Mouse (Mus musculus): ENCODE data around the gene Gm42742. TPM values are rescaled to one million over a fixed set of nuclear protein-coding genes. Genes with fewer than 3 reads are reported as not detected.

Gene Gm42742
- polyA plus RNA-seq, 1 experiment from 2014 or later = 41.9 TPM

Small RNA genes within 50 kb of the gene (microRNA-seq; reads per million reads assigned to microRNA genes)
- gene Gm44343 = not detected

Other genes with a start within 250 kb of the Gm42742 start
- gene Ypel3, start 244.1 kb downstream of the Gm42742 start, polyA plus RNA-seq (2014; fragmentation: Nextera tagmentation; extraction: Ambion mirVana) = 102 and 121 TPM in 2 replicates
- gene Tbx6, start 239.6 kb downstream of the Gm42742 start, polyA plus RNA-seq (2014; fragmentation: Nextera tagmentation; extraction: Ambion mirVana) = 0.26 TPM in 1 of 2 replicates, not detected in the other
- gene Ppp4c, start 228.6 kb downstream of the Gm42742 start, polyA plus RNA-seq (2014; fragmentation: Nextera tagmentation; extraction: Ambion mirVana) = 132 and 146 TPM in 2 replicates
- 0.81 and 1.2 TPM in 2 replicates for gene Fam57b, start 223.4 kb downstream of the Gm42742 start, polyA plus RNA-seq (2014; fragmentation: Nextera tagmentation; extraction: Ambion mirVana)
- gene 4930451I11Rik, start 189.5 kb downstream of the Gm42742 start, polyA plus RNA-seq (2014; fragmentation: Nextera tagmentation; extraction: Ambion mirVana) = not detected in 2 replicates
- 0.14 TPM in 1 of 2 replicates, not detected in the other for gene Doc2a, start 173.7 kb downstream of the Gm42742 start, polyA plus RNA-seq (2014; fragmentation: Nextera tagmentation; extraction: Ambion mirVana)
- 10.7 and 11.5 TPM in 2 replicates for gene Hirip3, start 159.1 kb downstream of the Gm42742 start, polyA plus RNA-seq (2014; fragmentation: Nextera tagmentation; extraction: Ambion mirVana)
- gene Ino80e, start 158.7 kb downstream of the Gm42742 start, polyA plus RNA-seq (2014; fragmentation: Nextera tagmentation; extraction: Ambion mirVana) = 47.9 and 51.9 TPM in 2 replicates
- gene Taok2, start 136.4 kb downstream of the Gm42742 start, polyA plus RNA-seq (2014; fragmentation: Nextera tagmentation; extraction: Ambion mirVana) = 19.8 and 21.7 TPM in 2 replicates
- gene Tmem219, start 98.2 kb downstream of the Gm42742 start, polyA plus RNA-seq (2014; fragmentation: Nextera tagmentation; extraction: Ambion mirVana) = 21.6 and 22.7 TPM in 2 replicates
- gene Kctd13, start 92.2 kb downstream of the Gm42742 start, polyA plus RNA-seq (2014; fragmentation: Nextera tagmentation; extraction: Ambion mirVana) = 11.3 and 11.9 TPM in 2 replicates
- not detected in 2 replicates for gene Asphd1, start 71.5 kb downstream of the Gm42742 start, polyA plus RNA-seq (2014; fragmentation: Nextera tagmentation; extraction: Ambion mirVana)
- gene Sez6l2, start 70.5 kb downstream of the Gm42742 start, polyA plus RNA-seq (2014; fragmentation: Nextera tagmentation; extraction: Ambion mirVana) = 0.86 and 1.4 TPM in 2 replicates
- gene Cdipt, start 45.2 kb downstream of the Gm42742 start, polyA plus RNA-seq (2014; fragmentation: Nextera tagmentation; extraction: Ambion mirVana) = 68.5 and 74.6 TPM in 2 replicates
- gene Cdiptos, start 45.0 kb downstream of the Gm42742 start, polyA plus RNA-seq (2014; fragmentation: Nextera tagmentation; extraction: Ambion mirVana) = 0.86 and 1.6 TPM in 2 replicates
- 12.0 and 12.6 TPM in 2 replicates for gene Mvp, start 6.5 kb downstream of the Gm42742 start, polyA plus RNA-seq (2014; fragmentation: Nextera tagmentation; extraction: Ambion mirVana)
- gene Pagr1b, start 4.6 kb downstream of the Gm42742 start, polyA plus RNA-seq (2014; fragmentation: Nextera tagmentation; extraction: Ambion mirVana) = 0.84 TPM in 1 of 2 replicates, not detected in the other
- gene Pagr1a, start 3.7 kb downstream of the Gm42742 start, polyA plus RNA-seq (2014; fragmentation: Nextera tagmentation; extraction: Ambion mirVana) = 23.1 and 25.4 TPM in 2 replicates
- 2.1 and 3.2 TPM in 2 replicates for gene Prrt2, start 114 bp upstream of the Gm42742 start, polyA plus RNA-seq (2014; fragmentation: Nextera tagmentation; extraction: Ambion mirVana)
- gene Maz, start 5.9 kb upstream of the Gm42742 start, polyA plus RNA-seq (2014; fragmentation: Nextera tagmentation; extraction: Ambion mirVana) = 37.6 and 44.7 TPM in 2 replicates
- gene Kif22, start 21.4 kb upstream of the Gm42742 start, polyA plus RNA-seq (2014; fragmentation: Nextera tagmentation; extraction: Ambion mirVana) = 67.8 and 74.3 TPM in 2 replicates
- gene Zg16, start 66.2 kb upstream of the Gm42742 start, polyA plus RNA-seq (2014; fragmentation: Nextera tagmentation; extraction: Ambion mirVana) = not detected in 2 replicates
- 0.65 and 1.2 TPM in 2 replicates for gene AI467606, start 70.3 kb upstream of the Gm42742 start, polyA plus RNA-seq (2014; fragmentation: Nextera tagmentation; extraction: Ambion mirVana)
- 2.4 and 2.8 TPM in 2 replicates for gene Qprt, start 101.1 kb upstream of the Gm42742 start, polyA plus RNA-seq (2014; fragmentation: Nextera tagmentation; extraction: Ambion mirVana)
- 0.12 and 0.22 TPM in 2 replicates for gene Spn, start 116.7 kb upstream of the Gm42742 start, polyA plus RNA-seq (2014; fragmentation: Nextera tagmentation; extraction: Ambion mirVana)
- 33.7 and 34.8 TPM in 2 replicates for gene Cd2bp2, start 175.0 kb upstream of the Gm42742 start, polyA plus RNA-seq (2014; fragmentation: Nextera tagmentation; extraction: Ambion mirVana)
- 20.2 and 21.2 TPM in 2 replicates for gene Tbc1d10b, start 187.4 kb upstream of the Gm42742 start, polyA plus RNA-seq (2014; fragmentation: Nextera tagmentation; extraction: Ambion mirVana)
- 11.7 and 14.9 TPM in 2 replicates for gene Mylpf, start 187.8 kb upstream of the Gm42742 start, polyA plus RNA-seq (2014; fragmentation: Nextera tagmentation; extraction: Ambion mirVana)
- 9.9 and 11.4 TPM in 2 replicates for gene Zfp553, start 212.0 kb upstream of the Gm42742 start, polyA plus RNA-seq (2014; fragmentation: Nextera tagmentation; extraction: Ambion mirVana)
- 22.2 and 25.3 TPM in 2 replicates for gene Sept1, start 212.0 kb upstream of the Gm42742 start, polyA plus RNA-seq (2014; fragmentation: Nextera tagmentation; extraction: Ambion mirVana)
- 26.8 and 31.4 TPM in 2 replicates for gene Zfp771, start 223.2 kb upstream of the Gm42742 start, polyA plus RNA-seq (2014; fragmentation: Nextera tagmentation; extraction: Ambion mirVana)
- gene Dctpp1, start 239.6 kb upstream of the Gm42742 start, polyA plus RNA-seq (2014; fragmentation: Nextera tagmentation; extraction: Ambion mirVana) = 168 and 172 TPM in 2 replicates